Mouse (Mus musculus) intestine, embryonic 14.5 days (tissue): ENCODE results near the gene Prdm12. TPM values are rescaled to one million over a fixed set of nuclear protein-coding genes. Genes with fewer than 3 reads are reported as not detected.

ENCODE experiments used
- ATAC-seq: fragments of 200-750 bp; cut with Nextera tagmentation; replicated peaks from 2 replicates; pipeline ENCODE4 v1.8.0; 2017; ENCODE audit warnings: low read depth, moderate number of reproducible peaks, moderate TSS enrichment, moderate library complexity; ENCODE audit not compliant: low FRiP score, low TSS enrichment
- DNase-seq: peaks from one replicate; pipeline ENCODE4 v3.0.0-alpha.2; 2018; ENCODE audit warnings: low spot score
- H3K27ac ChIP-seq: fragments of 300-500 bp; sonication (generic); 2 replicates; pipeline ENCODE4 v1.5.1; 2014; ENCODE audit warnings: low read depth, mild to moderate bottlenecking, control low read depth
- H3K27me3 ChIP-seq: fragments of 300-500 bp; sonication (generic); replicated peaks from 2 replicates; pipeline ENCODE4 v1.6.1; 2014; ENCODE audit warnings: low read length, control low read depth; ENCODE audit not compliant: control insufficient read depth, insufficient read depth
- H3K36me3 ChIP-seq: fragments of 300-500 bp; sonication (generic); 2 replicates; pipeline ENCODE4 v1.6.1; 2014; ENCODE audit warnings: low read length, control low read depth; ENCODE audit not compliant: control insufficient read depth, insufficient read depth
- H3K4me1 ChIP-seq: fragments of 300-500 bp; sonication (generic); replicated peaks from 2 replicates; pipeline ENCODE4 v1.6.1; 2014; ENCODE audit warnings: low read length, control low read depth, mixed read lengths; ENCODE audit not compliant: control insufficient read depth, insufficient read depth
- H3K4me2 ChIP-seq: fragments of 300-500 bp; sonication (generic); 2 replicates; pipeline ENCODE4 v1.6.1; 2014; ENCODE audit warnings: low read length
- H3K4me3 ChIP-seq: fragments of 300-500 bp; sonication (generic); 2 replicates; pipeline ENCODE4 v1.5.1; 2014; ENCODE audit warnings: low read depth, low read length, control low read depth, mixed read lengths
- H3K9ac ChIP-seq: fragments of 300-500 bp; sonication (generic); 2 replicates; pipeline ENCODE4 v1.6.1; 2014; ENCODE audit warnings: mild to moderate bottlenecking, low read length
- H3K9me3 ChIP-seq: fragments of 300-500 bp; sonication (generic); 2 replicates; pipeline ENCODE4 v1.6.1; 2016; ENCODE audit warnings: low read length, control low read depth; ENCODE audit not compliant: control insufficient read depth
- WGBS: fragments of 180-500 bp; shearing (Covaris S2); extraction: QIAGEN DNeasy Blood & Tissue Kit; methylation state at CpG from one replicate; pipeline ENCODE4 v1.1.7; 2014; 5-methylcytosine and 5-hydroxymethylcytosine counted together
- polyA plus RNA-seq: library from polyadenylated mRNA; unstranded; fragments of >200 nt; fragmentation: Nextera tagmentation; extraction: Ambion mirVana; gene quantifications from 2 replicates; pipeline ENCODE4 v1.2.1, GENCODE M21; 2014

Gene Prdm12
- polyA plus RNA-seq, 1 experiment from 2014 or later = not detected

GRCm38 (mm10) chr2:31638581-31639465, 1.0 kb upstream of the Prdm12 start:
- Histone ChIP-seq H3K27me3 (peaks cover 100% of the 10 kb centered on the region), H3K4me3 (no peak overlapping the region), H3K9ac (no peak overlapping the region), H3K9me3 (no peaks in the 10 kb centered on the region), H3K4me1 (peaks cover 15% of the 10 kb centered on the region), H3K27ac (no peak overlapping the region), H3K4me2 (no peak overlapping the region), H3K36me3 (no peaks in the 10 kb centered on the region)
- ATAC-seq (no peak), DNase-seq (no peak)
- WGBS = 2% methylated on average over 32 of the region's 34 CpGs

GRCm38 (mm10) chr2:31639466-31639760, 424 bp upstream of the Prdm12 start:
- Histone ChIP-seq H3K4me3 (no peak overlapping the region), H3K4me2 (no peak overlapping the region), H3K9me3 (no peaks in the 10 kb centered on the region), H3K9ac (no peak overlapping the region), H3K27ac (no peak overlapping the region), H3K27me3 (peaks cover 100% of the 10 kb centered on the region), H3K4me1 (peaks cover 15% of the 10 kb centered on the region), H3K36me3 (no peaks in the 10 kb centered on the region)
- 1% methylated on average over 11 of the region's 13 CpGs for WGBS
- ATAC-seq (no peak), DNase-seq (no peak)

- Histone ChIP-seq H3K9ac (no peak overlapping the region), H3K27ac (no peak overlapping the region), H3K36me3 (no peaks in the 10 kb centered on the region), H3K27me3 (peaks cover 100% of the 10 kb centered on the region), H3K4me3 (no peak overlapping the region), H3K4me1 (peaks cover 10% of the 10 kb centered on the region), H3K4me2 (no peak overlapping the region), H3K9me3 (no peaks in the 10 kb centered on the region)
- ATAC-seq = no peak
- DNase-seq = no peak
- under 1% methylated on average over 48 of the region's 48 CpGs for WGBS
These were observed 1.0 kb downstream of the Prdm12 start for GRCm38 (mm10) chr2:31640609-31641507.

GRCm38 (mm10) chr2:31641508-31641830, 1.6 kb downstream of the Prdm12 start:
- DNase-seq = no peak
- Histone ChIP-seq H3K27me3 (peaks cover 100% of the 10 kb centered on the region), H3K4me1 (peaks cover 4% of the 10 kb centered on the region; the same call in 1 of the 2 replicates), H3K27ac (no peak overlapping the region), H3K9ac (no peak overlapping the region), H3K4me2 (no peak overlapping the region), H3K4me3 (no peak overlapping the region), H3K36me3 (no peaks in the 10 kb centered on the region), H3K9me3 (no peaks in the 10 kb centered on the region)
- no peak for ATAC-seq
- WGBS = 2% methylated on average over 11 of the region's 11 CpGs

- Histone ChIP-seq H3K27ac (no peak overlapping the region), H3K9ac (no peak overlapping the region), H3K27me3 (peaks cover 100% of the 10 kb centered on the region), H3K9me3 (no peaks in the 10 kb centered on the region), H3K4me1 (0 out of 2 replicates have a peak, but pooled peaks cover 3% of the 10 kb centered on the region), H3K4me3 (no peak overlapping the region), H3K36me3 (no peaks in the 10 kb centered on the region), H3K4me2 (no peak overlapping the region)
- DNase-seq (no peak), ATAC-seq (no peak)
- 3% methylated on average over 18 of the region's 18 CpGs for WGBS
These were observed 2.1 kb downstream of the Prdm12 start for GRCm38 (mm10) chr2:31641929-31642328.

DNA sequence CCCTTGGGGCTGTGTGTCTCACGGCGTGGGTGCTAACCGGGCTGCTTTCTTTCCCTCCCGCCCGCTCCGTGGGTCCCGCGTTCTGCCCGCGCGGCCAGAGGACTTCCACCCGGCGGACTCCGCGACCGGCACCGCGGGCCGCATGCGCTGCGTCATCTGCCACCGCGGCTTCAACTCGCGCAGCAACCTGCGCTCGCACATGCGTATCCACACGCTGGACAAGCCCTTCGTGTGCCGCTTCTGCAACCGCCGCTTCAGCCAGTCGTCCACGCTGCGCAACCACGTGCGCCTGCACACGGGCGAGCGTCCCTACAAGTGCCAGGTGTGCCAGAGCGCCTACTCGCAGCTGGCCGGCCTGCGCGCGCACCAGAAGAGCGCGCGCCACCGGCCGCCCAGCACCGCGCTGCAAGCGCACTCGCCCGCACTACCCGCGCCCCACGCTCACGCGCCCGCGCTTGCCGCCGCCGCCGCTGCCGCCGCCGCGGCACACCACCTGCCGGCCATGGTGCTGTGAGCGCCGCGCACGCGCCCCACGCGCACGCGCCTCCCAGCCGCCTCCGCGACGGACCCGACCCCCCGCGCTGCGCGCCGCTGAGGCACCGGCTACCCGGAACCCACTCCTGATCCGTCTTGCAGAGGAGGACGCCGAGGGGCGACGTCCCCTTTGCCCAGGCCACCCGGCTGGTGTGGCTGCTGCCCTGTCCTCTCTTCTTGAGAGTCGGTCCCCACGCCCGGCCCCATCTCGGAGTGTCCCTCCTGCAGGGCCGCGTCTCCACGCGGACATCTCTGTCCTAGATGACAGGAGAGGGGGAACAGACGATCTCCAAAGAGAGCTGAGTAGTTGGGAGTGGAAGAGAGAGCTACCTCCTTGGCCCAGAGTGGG, 14.4 kb downstream of the Prdm12 start:
- Histone ChIP-seq H3K27ac (no peak overlapping the region), H3K4me3 (peak overlapping the region; percentile 56), H3K36me3 (no peaks in the 10 kb centered on the region), H3K9me3 (no peaks in the 10 kb centered on the region), H3K4me2 (peak overlapping the region; percentile 99), H3K9ac (peak overlapping the region; percentile 25), H3K4me1 (no peaks in the 10 kb centered on the region), H3K27me3 (peaks cover 81% of the 10 kb centered on the region)
- under 1% methylated on average over 107 of the region's 109 CpGs for WGBS
- ATAC-seq = peak; percentile 67
- peak; percentile 71 for DNase-seq

- peak; percentile 70 for DNase-seq
These were observed 15.2 kb downstream of the Prdm12 start for GRCm38 (mm10) chr2:31654854-31655559.

GRCm38 (mm10) chr2:31656374-31656773, 16.5 kb downstream of the Prdm12 start:
- H3K9ac ChIP-seq = no peak overlapping the region
- no peaks in the 10 kb centered on the region for H3K36me3 ChIP-seq
- 85% methylated on average over 7 of the region's 7 CpGs for WGBS
- DNase-seq = no peak
- H3K4me1 ChIP-seq = no peaks in the 10 kb centered on the region
- no peak overlapping the region for H3K4me2 ChIP-seq
- H3K27ac ChIP-seq = no peak overlapping the region
- ATAC-seq = no peak
- H3K9me3 ChIP-seq = no peaks in the 10 kb centered on the region
- peaks cover 59% of the 10 kb centered on the region for H3K27me3 ChIP-seq
- no peak overlapping the region for H3K4me3 ChIP-seq

More at GRCm38 (mm10) chr2:31654854-31655559, 15.2 kb downstream of the Prdm12 start:
- H3K36me3 ChIP-seq = no peaks in the 10 kb centered on the region
- ATAC-seq = no peak
- no peaks in the 10 kb centered on the region for H3K9me3 ChIP-seq
- H3K4me3 ChIP-seq = peak overlapping the region; percentile 56
- H3K4me1 ChIP-seq = no peaks in the 10 kb centered on the region
- H3K27me3 ChIP-seq = peaks cover 73% of the 10 kb centered on the region
- 3% methylated on average over 22 of the region's 22 CpGs for WGBS
- peak overlapping the region; percentile 99 for H3K4me2 ChIP-seq
- H3K9ac ChIP-seq = no peak overlapping the region
- no peak overlapping the region for H3K27ac ChIP-seq
